ENCODE assay signal across 10 mouse cellular contexts in the genomic region with DNA sequence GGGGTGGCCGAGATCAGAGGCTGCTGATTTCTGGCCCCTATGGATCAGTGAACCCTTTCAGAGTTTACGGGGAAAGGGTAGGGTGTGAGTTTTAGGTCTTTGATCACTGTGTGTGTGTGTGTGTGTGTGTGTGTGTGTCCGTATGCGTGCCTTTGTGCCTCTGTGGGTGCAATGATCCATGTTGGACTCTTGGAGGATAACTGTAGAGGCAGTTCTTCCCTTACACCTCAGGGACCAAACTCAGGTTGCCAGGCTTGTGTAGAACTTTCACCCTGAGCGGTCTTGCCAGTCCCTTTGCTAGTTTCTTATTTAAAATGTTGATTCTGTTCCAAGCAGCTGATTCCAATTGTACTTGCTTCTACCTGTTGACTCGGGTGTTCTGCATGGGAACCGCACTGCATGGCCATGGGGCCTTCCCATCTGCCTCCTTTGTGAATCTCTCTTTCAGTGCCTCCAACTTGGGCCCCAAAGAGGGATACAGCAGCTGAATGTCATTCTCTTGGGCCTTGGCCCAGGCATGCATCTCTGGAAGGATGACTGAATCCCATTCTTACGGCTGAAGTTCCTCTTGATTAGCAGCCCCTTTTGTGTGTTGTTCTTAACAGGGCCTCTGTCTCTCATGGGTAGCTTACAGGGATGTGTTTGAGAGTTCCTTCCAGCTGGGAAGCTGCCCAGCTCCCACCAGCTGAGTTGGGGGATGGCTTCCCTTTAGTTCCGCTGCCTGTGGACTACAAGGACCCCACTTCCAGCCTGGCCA.
DNase-seq lines count a peak whose midpoint lies in the region; ATAC-seq lines count a peak whose summit lies in the region.
"Had no signal": no experiment of that assay in that cellular context is flagged by ENCODE, and none has a peak within 500 bp of the region (broad histone marks: within the 10 kb centered on the region; RNA-seq: fewer than 3 reads in every experiment).

No protein-coding gene starts in this region.

- peak overlapping the region; percentile 77 for H3K27ac ChIP-seq in embryonic facial prominence, embryonic 10.5 days (replicated peaks)
- H3K27ac ChIP-seq: limb, embryonic 12.5 days had no signal

- ATAC-seq in megakaryocyte-erythroid progenitor cell, adult 5-6 weeks (replicated peaks; ENCODE audit: low FRiP score, low TSS enrichment, poor library complexity, severe bottlenecking), result no peak

- no peaks in the 10 kb centered on the region for H3K9me3 ChIP-seq in embryonic facial prominence, embryonic 10.5 days
- H3K9me3 ChIP-seq: limb, embryonic 12.5 days had no signal

- intact Hi-C loops in gastrocnemius, postnatal 14 days (cut with DNase I; ENCODE audit: low total_unique reads), result no loop called here
- intact Hi-C loops in gastrocnemius, postnatal 36 days (cut with DNase I), result no loop called here
- intact Hi-C loops in heart, postnatal 36 days (cut with DNase I), result loop anchor here (5.0 kb wide), 3 partner anchors 47 to 287 kb away; no protein-coding TSS in a partner anchor
- intact Hi-C loops in left cerebral cortex, postnatal 4 days (cut with DNase I), result no loop called here

- WGBS in embryonic facial prominence, embryonic 10.5 days, result 72% methylated on average over 9 of the region's 9 CpGs

- DNase-seq in gastrocnemius, postnatal 14 days, result peak; percentile 23
- DNase-seq in gastrocnemius, postnatal 36 days, result no peak
- peak; percentile 7 for DNase-seq in embryonic facial prominence, embryonic 10.5 days (ENCODE audit: low spot score)
- peak; percentile 29 to 38 for DNase-seq in heart, postnatal 36 days
- DNase-seq in left cerebral cortex, postnatal 4 days, result peak; percentile 90
- DNase-seq in T-cell, adult 2 months (ENCODE audit: low spot score), result no peak
- no peak for DNase-seq in embryo, embryonic 10.5 days (ENCODE audit: low spot score)

- H3K4me1 ChIP-seq in embryonic facial prominence, embryonic 10.5 days, result peaks cover 70% of the 10 kb centered on the region

- no peak overlapping the region for H3K4me3 ChIP-seq in embryonic facial prominence, embryonic 10.5 days
- H3K4me3 ChIP-seq: limb, embryonic 12.5 days had no signal

- no peaks in the 10 kb centered on the region for H3K36me3 ChIP-seq in embryonic facial prominence, embryonic 10.5 days (replicated peaks)
- H3K36me3 ChIP-seq: limb, embryonic 12.5 days had no signal

- H3K27me3 ChIP-seq in embryonic facial prominence, embryonic 10.5 days (replicated peaks; ENCODE audit: low read depth, poor library complexity, severe bottlenecking), result no peaks in the 10 kb centered on the region
- H3K27me3 ChIP-seq: CH12.LX; limb, embryonic 12.5 days had no signal

Comparison
In these comparisons a context has a peak if more than half of its experiments do, and no peak if none do; other contexts are left out.
1. DNase-seq: peak in gastrocnemius, postnatal 14 days (single experiment), embryonic facial prominence, embryonic 10.5 days (single experiment), heart, postnatal 36 days (2 of 2) and left cerebral cortex, postnatal 4 days (single experiment); none in gastrocnemius, postnatal 36 days (0 of 2), T-cell, adult 2 months (single experiment) and embryo, embryonic 10.5 days (single experiment).